Mouse (Mus musculus) stomach, postnatal 0 days (tissue): ENCODE measurements at regions not wholly inside any gene's neighbourhood (a gene's known extent, or its start where the extent isn't known, plus 50 kb on each side); places are given as distances from the start of the nearest gene placed in this dataset.
A peak's percentile ranks its signal among the peaks of the same experiment; 100 is the strongest.

Source experiments
- ATAC-seq: fragments of 200-750 bp; cut with Nextera tagmentation; 2 replicates; pipeline ENCODE4 v1.8.0; 2017; ENCODE audit not compliant: low FRiP score, low TSS enrichment
- DNase-seq: peaks from one replicate; pipeline ENCODE4 v3.0.0-alpha.2; 2016; ENCODE audit warnings: low spot score
- H3K27ac ChIP-seq: fragments of 300-500 bp; sonication (generic); replicated peaks from 2 replicates; pipeline ENCODE4 v1.5.1; 2014; ENCODE audit warnings: mild to moderate bottlenecking, control low read depth
- H3K27me3 ChIP-seq: fragments of 300-500 bp; sonication (generic); 2 replicates; pipeline ENCODE4 v1.6.1; 2014; ENCODE audit warnings: low read length; ENCODE audit not compliant: control insufficient read depth, insufficient read depth
- H3K36me3 ChIP-seq: fragments of 300-500 bp; sonication (generic); 2 replicates; pipeline ENCODE4 v1.6.1; 2014; ENCODE audit warnings: low read length, mixed read lengths; ENCODE audit not compliant: control insufficient read depth, insufficient read depth
- H3K4me1 ChIP-seq: fragments of 300-500 bp; sonication (generic); replicated peaks from 2 replicates; pipeline ENCODE4 v1.6.1; 2014; ENCODE audit warnings: antibody characterized with exemption; ENCODE audit not compliant: control insufficient read depth, insufficient read depth
- H3K4me2 ChIP-seq: fragments of 300-500 bp; sonication (generic); replicated peaks from 2 replicates; pipeline ENCODE4 v1.6.1; 2014; ENCODE audit warnings: low read depth, mild to moderate bottlenecking, control low read depth, moderate library complexity
- H3K4me3 ChIP-seq: fragments of 300-500 bp; sonication (generic); 2 replicates; pipeline ENCODE4 v1.5.1; 2014; ENCODE audit warnings: low read depth, low read length, control low read depth
- H3K9ac ChIP-seq: fragments of 300-500 bp; sonication (generic); 2 replicates; pipeline ENCODE4 v1.6.1; 2014; ENCODE audit warnings: mild to moderate bottlenecking, low read length, control low read depth, mixed read lengths
- H3K9me3 ChIP-seq: fragments of 300-500 bp; sonication (generic); 2 replicates; pipeline ENCODE4 v1.6.1; 2016; ENCODE audit warnings: low read length; ENCODE audit not compliant: control insufficient read depth
- CTCF ChIP-seq: IDR thresholded peaks from 2 replicates; pipeline ENCODE4 v1.5.1; 2016; ENCODE audit warnings: antibody characterized with exemption, low read depth, mild to moderate bottlenecking, moderate library complexity
- EP300 ChIP-seq: optimal IDR thresholded peaks from 2 replicates; pipeline ENCODE3; 2016; ENCODE audit warnings: antibody characterized with exemption
- WGBS: fragments of 180-500 bp; shearing (Covaris S2); extraction: QIAGEN DNeasy Blood & Tissue Kit; methylation state at CpG from one replicate; pipeline ENCODE4 v1.1.7; 2014; 5-methylcytosine and 5-hydroxymethylcytosine counted together

- Histone ChIP-seq H3K9ac (no peak overlapping the region), H3K27me3 (no peaks in the 10 kb centered on the region), H3K9me3 (no peaks in the 10 kb centered on the region), H3K4me2 (no peak overlapping the region), H3K27ac (no peak overlapping the region), H3K4me3 (no peak overlapping the region), H3K36me3 (no peaks in the 10 kb centered on the region), H3K4me1 (no peaks in the 10 kb centered on the region)
- no peak for ATAC-seq
- DNase-seq, result no peak
- TF ChIP-seq EP300 (no peak), CTCF (no peak)
Measured at GRCm38 (mm10) chr6:84474835-84475234, 118.9 kb downstream of the Cyp26b1 start.

- no peaks in the 10 kb centered on the region for H3K36me3 ChIP-seq
- no peak for TF ChIP-seq EP300
- DNase-seq (no peak), ATAC-seq (0 out of 2 replicates have a peak, but pooled peaks have one; percentile 29)
- no peaks in the 10 kb centered on the region for H3K27me3 ChIP-seq
- H3K4me1 ChIP-seq, result no peaks in the 10 kb centered on the region
- H3K4me3 ChIP-seq, result no peak overlapping the region
- H3K27ac ChIP-seq, result peak overlapping the region; percentile 67; the same call in 1 of the 2 replicates
- 46% methylated on average over 3 of the region's 3 CpGs for WGBS
- H3K4me2 ChIP-seq, result no peak overlapping the region
- H3K9me3 ChIP-seq, result no peaks in the 10 kb centered on the region
- H3K9ac ChIP-seq, result no peak overlapping the region
Measured at GRCm38 (mm10) chr6:84473171-84473570, 120.5 kb downstream of the Cyp26b1 start.

- DNase-seq (no peak), ATAC-seq (no peak)
- peak overlapping the region; percentile 67; the same call in 1 of the 2 replicates for H3K27ac ChIP-seq
- H3K4me2 ChIP-seq, result no peak overlapping the region
- H3K4me3 ChIP-seq, result no peak overlapping the region
- H3K36me3 ChIP-seq, result no peaks in the 10 kb centered on the region
- 36% methylated on average over 3 of the region's 3 CpGs for WGBS
- no peaks in the 10 kb centered on the region for H3K4me1 ChIP-seq
- TF ChIP-seq CTCF (peak; percentile 68), EP300 (no peak)
- no peaks in the 10 kb centered on the region for H3K27me3 ChIP-seq
- H3K9me3 ChIP-seq, result no peaks in the 10 kb centered on the region
- no peak overlapping the region for H3K9ac ChIP-seq
Measured at GRCm38 (mm10) chr6:84472287-84472686, 121.4 kb downstream of the Cyp26b1 start.

- WGBS, result 88% methylated on average over 3 of the region's 3 CpGs
- H3K9ac ChIP-seq, result no peak overlapping the region
- no peak overlapping the region for H3K4me2 ChIP-seq
- no peak overlapping the region for H3K4me3 ChIP-seq
- DNase-seq (peak; percentile 1), ATAC-seq (no peak)
- no peaks in the 10 kb centered on the region for H3K36me3 ChIP-seq
- TF ChIP-seq EP300, result no peak
- peak; percentile 47 for TF ChIP-seq CTCF
- no peaks in the 10 kb centered on the region for H3K4me1 ChIP-seq
- H3K9me3 ChIP-seq, result no peaks in the 10 kb centered on the region
- no peaks in the 10 kb centered on the region for H3K27me3 ChIP-seq
- no peak overlapping the region for H3K27ac ChIP-seq
Measured at GRCm38 (mm10) chr6:84467319-84467718, 126.4 kb downstream of the Cyp26b1 start.

- no peak overlapping the region for H3K4me2 ChIP-seq
- 69% methylated on average over 7 of the region's 7 CpGs for WGBS
- no peak overlapping the region for H3K9ac ChIP-seq
- H3K4me3 ChIP-seq, result no peak overlapping the region
- no peaks in the 10 kb centered on the region for H3K36me3 ChIP-seq
- no peaks in the 10 kb centered on the region for H3K9me3 ChIP-seq
- H3K27ac ChIP-seq, result no peak overlapping the region
- DNase-seq, result peak; percentile 7
- TF ChIP-seq EP300 (no peak), CTCF (no peak)
- no peaks in the 10 kb centered on the region for H3K4me1 ChIP-seq
- ATAC-seq, result no peak
- no peaks in the 10 kb centered on the region for H3K27me3 ChIP-seq
Measured at GRCm38 (mm10) chr6:84466223-84466622, 127.5 kb downstream of the Cyp26b1 start.

- DNase-seq (peak; percentile 9), ATAC-seq (no peak)
- no peaks in the 10 kb centered on the region for H3K4me1 ChIP-seq
- H3K27me3 ChIP-seq, result no peaks in the 10 kb centered on the region
- no peak overlapping the region for H3K9ac ChIP-seq
- H3K4me3 ChIP-seq, result no peak overlapping the region
- 66% methylated on average over 5 of the region's 5 CpGs for WGBS
- no peak overlapping the region for H3K4me2 ChIP-seq
- H3K27ac ChIP-seq, result no peak overlapping the region
- TF ChIP-seq EP300, result no peak
- H3K36me3 ChIP-seq, result no peaks in the 10 kb centered on the region
- H3K9me3 ChIP-seq, result no peaks in the 10 kb centered on the region
Measured at GRCm38 (mm10) chr6:84465596-84465995, 128.1 kb downstream of the Cyp26b1 start.
